10 mouse cellular contexts compared by ENCODE assay signal in genomic region chr11:35231361-35232090, GRCm38 (mm10).
DNase-seq lines count a peak whose midpoint lies in the region; ATAC-seq and TF ChIP-seq lines count a peak whose summit lies in the region.
"Had no signal": no experiment of that assay in that cellular context is flagged by ENCODE, and none has a peak within 500 bp of the region (broad histone marks: within the 10 kb centered on the region; RNA-seq: fewer than 3 reads in every experiment).

No protein-coding gene starts in this region.

- no peak for DNase-seq in limb, embryonic 14.5 days (ENCODE audit: low spot score)
- DNase-seq in limb, embryonic 10.5 days (ENCODE audit: low spot score): no peak
- DNase-seq in heart, adult 18-20 months: peak; percentile 67 to 74
- peak; percentile 57 for DNase-seq in kidney, postnatal 10 days
- no peak for DNase-seq in urinary bladder, postnatal 4 days (ENCODE audit: low spot score in 2 of 2)
- no peak for DNase-seq in T-cell, adult 2 months (ENCODE audit: low spot score)

- H3K36me3 ChIP-seq in limb, embryonic 14.5 days (ENCODE audit: control insufficient read depth, insufficient read depth, low read length): no peaks in the 10 kb centered on the region
- peaks cover 25% of the 10 kb centered on the region for H3K36me3 ChIP-seq in limb, embryonic 10.5 days
- H3K36me3 ChIP-seq in intestine, embryonic 16.5 days (ENCODE audit: control insufficient read depth, insufficient read depth, low read length): no peaks in the 10 kb centered on the region
- H3K36me3 ChIP-seq: midbrain, embryonic 13.5 days; stomach, embryonic 15.5 days had no signal

- TF ChIP-seq POLR2A in limb, embryonic 14.5 days (IDR thresholded peaks at IDR 0.05; ENCODE audit: borderline replicate concordance, extremely low read depth, insufficient read depth, insufficient read length): no peak

- H3K9ac ChIP-seq in limb, embryonic 14.5 days (ENCODE audit: low read depth, low read length, severe bottlenecking): no peak overlapping the region
- H3K9ac ChIP-seq in intestine, embryonic 16.5 days (ENCODE audit: low read depth, low read length): no peak overlapping the region
- H3K9ac ChIP-seq: midbrain, embryonic 13.5 days; stomach, embryonic 15.5 days had no signal

- no peaks in the 10 kb centered on the region for H3K9me3 ChIP-seq in limb, embryonic 14.5 days (ENCODE audit: control insufficient read depth, low read length)
- no peaks in the 10 kb centered on the region for H3K9me3 ChIP-seq in limb, embryonic 10.5 days (replicated peaks)
- H3K9me3 ChIP-seq in intestine, embryonic 16.5 days (ENCODE audit: control insufficient read depth, low read length): no peaks in the 10 kb centered on the region
- H3K9me3 ChIP-seq: midbrain, embryonic 13.5 days; stomach, embryonic 15.5 days had no signal

- no peak for ATAC-seq in limb, embryonic 14.5 days (ENCODE audit: low FRiP score, low read depth)
- ATAC-seq in intestine, embryonic 16.5 days: no peak
- ATAC-seq: midbrain, embryonic 13.5 days had no signal

- peaks cover 5% of the 10 kb centered on the region for H3K4me1 ChIP-seq in limb, embryonic 14.5 days (ENCODE audit: control insufficient read depth, insufficient read depth, low read length)
- peaks cover 11% of the 10 kb centered on the region for H3K4me1 ChIP-seq in limb, embryonic 10.5 days
- H3K4me1 ChIP-seq in brown adipose tissue, adult 24 weeks (ENCODE audit: control insufficient read depth, insufficient read depth, insufficient read length, low read length): peaks cover 20% of the 10 kb centered on the region
- no peaks in the 10 kb centered on the region for H3K4me1 ChIP-seq in intestine, embryonic 16.5 days (ENCODE audit: control insufficient read depth, insufficient read depth, low read length)
- H3K4me1 ChIP-seq: midbrain, embryonic 13.5 days; stomach, embryonic 15.5 days had no signal

- H3K27me3 ChIP-seq in limb, embryonic 14.5 days (ENCODE audit: control insufficient read depth, insufficient read depth, low read length): no peaks in the 10 kb centered on the region
- H3K27me3 ChIP-seq in limb, embryonic 10.5 days (ENCODE audit: low read depth, poor library complexity, severe bottlenecking): no peaks in the 10 kb centered on the region
- H3K27me3 ChIP-seq in intestine, embryonic 16.5 days (replicated peaks; ENCODE audit: control insufficient read depth, insufficient read depth, low read length): no peaks in the 10 kb centered on the region
- H3K27me3 ChIP-seq: stomach, embryonic 15.5 days had no signal

- H3K27ac ChIP-seq in limb, embryonic 14.5 days (replicated peaks; ENCODE audit: low read depth, low read length): peak overlapping the region; percentile 26; the same call in 1 of the 2 replicates
- H3K27ac ChIP-seq in limb, embryonic 10.5 days: no peak overlapping the region
- H3K27ac ChIP-seq in brown adipose tissue, adult 24 weeks (replicated peaks; ENCODE audit: low read depth, low read length): peak overlapping the region; percentile 96
- no peak overlapping the region for H3K27ac ChIP-seq in intestine, embryonic 16.5 days (ENCODE audit: low read length)
- H3K27ac ChIP-seq: midbrain, embryonic 13.5 days; stomach, embryonic 15.5 days had no signal

- H3K4me2 ChIP-seq in limb, embryonic 14.5 days (replicated peaks; ENCODE audit: low read depth, low read length, severe bottlenecking): no peak overlapping the region
- H3K4me2 ChIP-seq in intestine, embryonic 16.5 days (ENCODE audit: low read depth, low read length): no peak overlapping the region
- H3K4me2 ChIP-seq: midbrain, embryonic 13.5 days; stomach, embryonic 15.5 days had no signal

- WGBS in limb, embryonic 14.5 days: 75% methylated on average over 10 of the region's 10 CpGs
- WGBS in limb, embryonic 10.5 days: 91% methylated on average over 10 of the region's 10 CpGs
- 83% methylated on average over 10 of the region's 10 CpGs for WGBS in intestine, embryonic 16.5 days

- H3K4me3 ChIP-seq in limb, embryonic 14.5 days (replicated peaks; ENCODE audit: low read length): no peak overlapping the region
- H3K4me3 ChIP-seq in limb, embryonic 10.5 days: no peak overlapping the region
- H3K4me3 ChIP-seq in brown adipose tissue, adult 24 weeks (ENCODE audit: insufficient read depth, low read depth, low read length): no peak overlapping the region
- no peak overlapping the region for H3K4me3 ChIP-seq in intestine, embryonic 16.5 days (ENCODE audit: low read length)
- H3K4me3 ChIP-seq: midbrain, embryonic 13.5 days; stomach, embryonic 15.5 days had no signal

Comparison
In these comparisons a context has a peak if more than half of its experiments do, and no peak if none do; other contexts are left out.
1. H3K27ac ChIP-seq: peak in limb, embryonic 14.5 days (single experiment) and brown adipose tissue, adult 24 weeks (single experiment); none in limb, embryonic 10.5 days (single experiment) and intestine, embryonic 16.5 days (single experiment).
2. DNase-seq: peak in heart, adult 18-20 months (2 of 2) and kidney, postnatal 10 days (single experiment); none in limb, embryonic 14.5 days (single experiment), limb, embryonic 10.5 days (single experiment), urinary bladder, postnatal 4 days (0 of 2) and T-cell, adult 2 months (single experiment).